Mouse (Mus musculus): ENCODE measurements at regions not wholly inside any gene's neighbourhood (a gene's known extent, or its start where the extent isn't known, plus 50 kb on each side); places are given as distances from the start of the nearest gene placed in this dataset.
A peak's percentile ranks its signal among the peaks of the same experiment; 100 is the strongest.

- DNase-seq (ENCODE audit: low read depth, low spot score), result no peak
Observed at GRCm38 (mm10) chr8:11145251-11145650, 137.0 kb upstream of the Irs2 start.

GRCm38 (mm10) chr8:11140566-11140965 is 132.3 kb upstream of the Irs2 start:
- no peak for DNase-seq (ENCODE audit: low read depth, low spot score)

GRCm38 (mm10) chr8:11139294-11139693 is 131.0 kb upstream of the Irs2 start:
- DNase-seq (ENCODE audit: low read depth, low spot score), result no peak

DNA sequence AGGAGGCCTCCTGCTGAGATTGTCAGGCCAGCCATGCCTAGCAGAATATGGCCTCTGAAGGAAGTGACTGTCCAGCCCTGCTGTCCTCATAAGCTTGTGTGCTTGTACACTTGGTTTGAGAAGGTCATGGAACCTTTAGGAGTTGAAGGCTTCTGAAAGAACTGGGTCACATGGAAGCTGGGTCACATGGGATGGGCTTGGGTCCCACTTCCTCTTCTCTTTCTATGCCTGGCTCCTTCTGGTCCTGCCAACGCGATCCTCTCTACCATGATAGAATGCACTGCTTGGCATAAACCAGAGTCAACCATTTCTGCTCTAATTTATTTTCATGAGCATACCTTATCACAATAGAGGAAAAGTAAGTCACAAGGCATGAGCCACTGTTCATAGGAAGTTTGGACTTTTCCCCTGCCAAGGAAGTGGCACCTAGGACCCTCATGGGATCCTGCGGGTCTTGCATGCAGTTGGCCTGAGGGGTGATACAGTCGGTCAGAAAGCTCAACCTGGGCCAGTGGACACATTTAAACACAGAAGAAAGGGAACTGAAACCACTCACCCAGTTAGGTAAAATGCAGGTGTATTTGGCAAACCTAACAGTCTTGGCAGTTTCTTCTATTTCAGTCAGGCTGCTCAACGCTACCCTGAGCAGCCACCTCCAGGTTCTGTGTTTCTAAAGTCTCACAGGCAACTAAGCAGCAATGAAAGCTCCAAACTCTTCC is 130.2 kb upstream of the Irs2 start:
- no peak for DNase-seq (ENCODE audit: low read depth, low spot score)

DNA sequence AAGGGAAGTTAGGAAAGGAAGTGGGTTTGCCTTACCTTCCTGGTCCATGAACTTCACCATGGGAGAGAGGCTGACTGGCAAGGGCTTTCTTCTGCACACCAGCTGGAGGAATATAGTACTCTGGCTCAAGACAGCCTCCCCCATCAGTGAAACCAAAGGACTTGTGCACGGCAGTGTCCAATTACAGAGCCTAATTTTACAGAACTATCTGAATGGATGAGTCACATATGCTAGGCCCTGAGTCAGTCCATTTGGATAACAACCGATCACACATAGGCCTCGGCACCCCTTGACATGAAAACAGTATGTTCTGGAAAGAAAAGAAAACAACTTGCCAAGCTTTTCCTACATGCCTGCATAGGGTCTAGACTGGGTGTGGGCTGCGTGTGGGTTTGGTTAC is 128.3 kb upstream of the Irs2 start:
- DNase-seq (ENCODE audit: low read depth, low spot score), result peak; percentile 52

GRCm38 (mm10) chr8:11135135-11135534 is 126.9 kb upstream of the Irs2 start:
- DNase-seq (ENCODE audit: low read depth, low spot score), result no peak

DNA sequence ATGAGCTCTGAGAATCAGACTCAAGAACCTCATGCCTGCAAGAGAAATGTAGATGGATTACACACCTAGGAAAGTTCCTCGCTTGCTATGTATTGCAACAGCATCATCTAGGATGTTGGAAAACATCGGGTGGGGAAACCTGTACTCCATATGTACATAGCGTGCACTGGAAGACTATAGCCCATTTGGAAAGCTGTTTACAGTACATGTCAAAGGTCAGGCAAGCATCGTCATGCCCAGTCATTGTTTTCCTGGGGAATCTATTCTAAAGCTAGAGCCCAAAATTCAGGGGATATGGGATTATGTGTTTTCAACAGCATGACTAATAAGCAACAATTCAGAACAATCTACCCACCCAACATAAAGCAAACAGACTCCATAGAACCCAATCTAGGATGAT is 126.3 kb upstream of the Irs2 start:
- no peak for DNase-seq (ENCODE audit: low read depth, low spot score)

- DNase-seq (ENCODE audit: low read depth, low spot score), result no peak
Observed at GRCm38 (mm10) chr8:11119030-11119634, 110.9 kb upstream of the Irs2 start.

DNA sequence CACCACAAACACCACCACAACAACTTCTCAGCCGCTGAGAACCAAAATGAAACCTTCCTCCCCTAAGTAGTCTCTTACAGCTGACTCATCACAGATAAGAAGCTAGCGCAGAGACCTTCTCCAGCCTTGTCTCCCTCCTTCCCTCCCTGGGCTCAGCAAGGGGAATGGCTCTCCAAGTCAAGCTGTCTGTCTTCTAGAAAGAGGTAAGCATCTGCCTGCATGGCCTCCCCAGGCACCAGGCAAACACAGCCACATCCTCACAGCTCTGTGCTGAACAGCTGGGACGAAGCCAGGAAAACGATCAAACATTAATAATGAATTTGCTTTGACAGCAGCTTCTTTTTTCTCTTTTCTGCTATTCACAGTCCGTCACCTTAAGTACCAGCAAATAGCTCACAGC is 108.3 kb upstream of the Irs2 start:
- DNase-seq (ENCODE audit: low read depth, low spot score), result peak; percentile 45

DNA sequence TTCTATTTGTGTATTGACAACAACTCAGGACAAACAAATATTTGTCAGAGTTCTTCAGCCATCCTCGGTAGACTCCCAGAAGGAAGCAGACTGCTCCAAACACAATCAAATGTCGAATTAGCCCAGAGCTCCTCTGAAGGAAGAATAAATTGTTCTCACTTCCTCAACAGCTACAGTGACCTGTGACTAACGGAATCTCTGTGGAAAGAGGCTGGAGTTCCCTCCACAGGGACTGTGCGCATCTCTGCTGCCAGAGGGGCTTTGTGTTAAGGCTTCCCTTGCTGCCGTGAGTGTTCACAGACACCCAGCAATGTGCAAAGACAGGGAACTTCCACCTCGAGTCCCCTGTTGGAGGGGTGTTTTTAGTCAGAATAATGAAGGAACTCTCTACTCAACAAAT is 107.0 kb upstream of the Irs2 start:
- DNase-seq (ENCODE audit: low read depth, low spot score), result no peak

DNA sequence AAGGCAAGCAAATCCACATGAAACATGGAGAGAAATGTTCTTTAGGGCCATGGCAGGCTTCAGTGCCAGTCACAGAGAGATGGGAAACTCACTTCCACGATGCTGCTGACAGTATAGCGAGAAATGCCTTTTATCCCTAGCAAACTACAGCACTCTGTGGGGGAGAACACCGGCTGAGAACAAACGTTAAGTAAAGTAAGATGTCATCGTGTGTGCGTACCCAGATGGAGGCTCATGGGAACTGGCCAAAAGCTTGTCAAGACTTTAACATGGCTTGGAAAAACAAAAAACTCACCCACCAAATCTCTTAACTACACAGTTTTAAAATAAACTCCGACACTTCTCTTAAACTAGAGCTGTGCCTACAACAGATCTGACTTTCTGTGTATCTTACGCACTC is 106.3 kb upstream of the Irs2 start:
- peak; percentile 53 for DNase-seq (ENCODE audit: low read depth, low spot score)

- DNase-seq (ENCODE audit: low read depth, low spot score), result peak; percentile 44
Observed at GRCm38 (mm10) chr8:11112908-11113532, 104.8 kb upstream of the Irs2 start.

DNA sequence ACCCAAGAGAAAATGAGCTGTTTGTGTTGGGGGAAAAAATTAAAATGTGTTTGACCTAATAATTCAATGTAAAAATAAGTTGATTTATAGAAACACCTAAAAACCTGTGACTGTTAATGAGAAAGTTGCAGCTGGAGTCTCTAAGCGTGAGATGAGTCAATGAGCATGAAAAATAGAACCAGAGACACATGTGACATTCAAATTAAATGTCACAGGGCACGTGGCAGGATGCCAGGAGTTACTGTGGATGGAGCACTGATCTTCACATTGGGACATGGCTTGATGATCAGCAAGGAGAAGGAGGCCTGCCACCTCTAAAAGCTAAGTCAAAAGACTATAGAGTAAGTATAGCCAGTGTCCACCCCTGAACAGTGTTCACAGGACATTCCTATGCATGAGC is 103.7 kb upstream of the Irs2 start:
- DNase-seq (ENCODE audit: low read depth, low spot score), result no peak

DNA sequence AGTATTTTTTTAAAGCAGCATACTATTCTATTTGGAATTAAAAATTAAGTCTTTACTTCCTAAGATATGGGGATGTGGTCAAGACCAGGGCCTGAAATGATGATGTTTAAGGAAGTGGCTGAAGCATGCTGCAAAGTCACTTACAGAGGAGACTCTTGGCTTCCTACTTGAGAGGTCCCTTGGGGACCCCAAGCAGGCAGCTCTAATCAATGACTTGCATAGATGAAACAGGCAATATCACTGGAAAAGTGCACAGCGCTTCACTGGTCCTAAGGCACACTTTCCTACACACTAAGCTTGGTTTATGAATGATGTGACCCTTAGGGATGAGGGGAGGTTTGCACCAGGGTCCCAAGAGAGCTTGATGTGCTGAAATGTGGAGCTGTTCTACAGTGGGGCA is 99.2 kb upstream of the Irs2 start:
- no peak for DNase-seq (ENCODE audit: low read depth, low spot score)

DNA sequence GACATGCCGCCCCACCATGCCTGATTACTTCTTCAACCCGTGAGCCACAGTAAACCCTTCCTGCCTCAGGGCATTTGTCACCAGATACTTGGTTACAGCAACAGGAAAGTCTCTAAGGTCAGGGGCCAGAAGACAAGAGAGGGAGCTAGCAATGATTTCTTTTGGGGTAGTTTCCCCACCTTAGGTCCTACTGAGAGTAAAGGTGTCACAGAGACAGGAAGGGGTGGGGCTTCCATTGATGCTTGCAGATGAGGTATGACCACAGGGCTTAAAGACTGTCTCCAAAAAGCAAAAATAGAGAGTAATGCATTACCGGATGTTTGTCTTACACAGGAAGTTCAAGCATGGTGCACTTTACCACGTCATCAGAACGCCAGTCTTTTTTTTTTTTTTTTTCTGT is 98.8 kb upstream of the Irs2 start:
- no peak for DNase-seq (ENCODE audit: low read depth, low spot score)

DNA sequence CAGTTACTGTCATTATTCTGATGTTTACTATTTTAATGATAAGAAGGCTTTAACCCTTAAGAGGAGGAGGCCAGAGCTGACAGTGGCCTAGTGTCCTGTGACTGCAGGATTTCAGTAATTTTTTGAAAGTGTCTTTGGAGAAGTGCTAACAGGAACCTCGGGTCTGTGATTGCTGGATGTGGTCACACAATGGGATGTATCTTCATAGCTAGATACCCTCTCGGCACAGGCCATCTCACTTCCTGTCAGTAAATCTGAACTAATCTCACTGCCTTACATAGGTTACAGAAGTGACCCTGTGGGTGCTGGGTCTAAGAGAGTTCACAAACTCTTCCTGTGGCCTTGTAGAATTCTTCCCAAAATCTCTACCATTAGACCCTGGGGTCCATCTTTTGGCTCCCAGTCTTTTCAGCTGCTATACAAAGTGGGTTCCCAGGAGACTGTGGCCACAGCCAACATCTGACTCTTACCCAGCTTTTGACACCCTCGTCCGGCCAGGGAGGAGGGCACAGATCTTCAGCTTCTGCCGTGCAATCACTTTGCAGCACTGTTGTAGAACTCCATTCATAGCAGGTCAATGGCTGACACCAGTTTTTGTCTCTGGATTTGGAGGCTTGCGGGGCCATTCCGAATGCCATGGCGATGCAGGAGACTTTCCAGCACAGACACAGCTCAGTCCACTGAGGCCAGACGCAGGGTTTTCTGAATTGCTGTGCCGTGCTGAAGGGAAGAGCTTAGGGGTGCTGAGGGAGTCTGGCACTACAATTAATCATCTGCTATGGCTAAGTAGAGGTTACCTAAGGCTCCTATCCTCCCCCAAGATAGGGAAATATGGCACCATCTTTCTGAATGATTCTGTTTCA is 95.7 kb upstream of the Irs2 start:
- DNase-seq (ENCODE audit: low read depth, low spot score), result no peak

DNA sequence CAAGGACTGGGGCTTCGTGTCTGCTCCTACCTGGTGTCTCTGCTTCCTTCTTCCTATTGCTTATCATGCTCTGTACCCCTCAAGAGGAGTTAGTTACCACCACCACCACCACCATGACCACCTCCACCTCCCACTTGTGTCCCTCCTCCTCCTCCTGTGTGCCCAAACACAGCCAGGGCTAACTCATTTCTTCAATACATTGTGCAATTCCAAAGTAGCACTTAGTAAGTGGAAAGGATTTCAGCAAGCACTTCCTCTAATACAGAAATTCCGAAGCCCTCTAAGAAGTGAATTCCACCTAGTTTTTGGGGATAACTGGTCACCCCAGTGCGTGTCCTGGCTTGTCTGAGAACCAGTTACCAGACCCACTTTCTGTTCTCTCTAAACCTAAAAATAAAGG is 92.1 kb upstream of the Irs2 start:
- DNase-seq (ENCODE audit: low read depth, low spot score), result no peak

DNA sequence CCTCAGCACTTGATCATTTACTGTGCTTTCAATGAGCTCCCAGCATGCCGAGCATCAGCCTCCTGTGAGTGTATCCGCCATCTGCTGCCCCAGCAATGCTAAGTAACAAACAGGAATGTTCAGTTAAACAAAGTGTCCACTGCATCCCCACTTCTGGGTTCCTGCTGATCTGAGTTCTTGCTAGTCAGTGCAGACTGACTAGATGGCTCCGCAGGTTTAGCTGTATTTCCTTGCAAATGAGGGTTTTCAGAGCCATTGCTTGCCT is 91.3 kb upstream of the Irs2 start:
- DNase-seq (ENCODE audit: low read depth, low spot score), result peak; percentile 24

DNA sequence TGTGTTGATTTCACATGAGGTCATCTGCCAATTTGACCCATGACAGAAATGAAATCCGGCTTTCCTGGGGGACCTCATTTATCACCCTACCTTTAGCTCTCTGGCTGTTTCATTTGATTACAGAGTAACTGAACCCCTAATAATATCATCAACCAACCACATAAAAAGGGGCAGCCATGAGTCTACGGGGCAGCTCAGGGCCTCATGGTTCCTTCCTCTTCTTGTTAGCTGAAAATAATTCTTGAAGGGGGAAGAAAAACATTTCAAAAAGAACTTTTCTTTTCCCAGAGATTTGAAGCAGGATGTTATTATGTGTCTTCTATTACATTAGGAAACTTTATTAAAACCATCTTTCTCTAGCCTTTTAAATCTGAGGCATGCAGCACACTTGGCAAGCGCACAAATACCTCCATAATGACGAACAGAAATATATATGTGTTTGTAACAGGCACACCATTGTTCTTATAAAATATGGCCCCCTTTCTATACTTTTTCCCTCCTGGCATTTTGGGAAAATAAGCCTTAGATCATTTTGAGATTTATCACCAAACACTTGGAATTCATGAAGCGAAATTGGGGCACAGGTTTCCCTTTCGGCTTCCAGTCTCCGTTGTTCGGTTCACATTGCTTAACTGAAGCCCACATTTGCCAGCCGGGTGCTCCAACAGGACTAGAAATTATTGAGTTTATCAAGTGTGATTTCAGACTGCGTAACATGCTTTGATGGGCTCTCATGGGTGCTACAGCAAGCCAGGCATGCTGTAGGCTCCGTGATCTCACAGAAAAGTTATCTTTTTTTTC is 90.7 kb upstream of the Irs2 start:
- DNase-seq (ENCODE audit: low read depth, low spot score), result no peak

- DNase-seq (ENCODE audit: low read depth, low spot score), result peak; percentile 88
Observed at GRCm38 (mm10) chr8:11098228-11098778, 90.0 kb upstream of the Irs2 start.

GRCm38 (mm10) chr8:11097813-11098212 is 89.6 kb upstream of the Irs2 start:
- DNase-seq (ENCODE audit: low read depth, low spot score), result no peak

Measured in brain, adult 2 months (tissue).